Mouse (Mus musculus): ENCODE results near the gene Tmtc2. TPM values are rescaled to one million over a fixed set of nuclear protein-coding genes. Genes with fewer than 3 reads are reported as not detected.

Gene Tmtc2
- polyA plus RNA-seq, 1 experiment from 2014 or later = 5.7 TPM

GRCm38 (mm10) chr10:105542081-105542480, 32.2 kb downstream of the Tmtc2 start:
- H3K4me3 ChIP-seq (ENCODE audit: low read depth, low read length) = no peak overlapping the region
- H3K36me3 ChIP-seq (ENCODE audit: control insufficient read depth, insufficient read depth, low read length) = no peaks in the 10 kb centered on the region
- no peaks in the 10 kb centered on the region for H3K27me3 ChIP-seq (ENCODE audit: control insufficient read depth, insufficient read depth, low read length)
- H3K27ac ChIP-seq (replicated peaks) = no peak overlapping the region
- TF ChIP-seq CTCF (IDR thresholded peaks at IDR 0.05; ENCODE audit: low read depth) (no peak), EP300 (optimal IDR thresholded peaks at IDR 0.05) (no peak)
- ATAC-seq (ENCODE audit: low FRiP score, low TSS enrichment) = no peak
- H3K9ac ChIP-seq (ENCODE audit: low read length) = no peak overlapping the region
- DNase-seq (ENCODE audit: low spot score) = no peak
- 91% methylated on average over 6 of the region's 6 CpGs for WGBS
- no peaks in the 10 kb centered on the region for H3K9me3 ChIP-seq (ENCODE audit: control insufficient read depth, low read length)
- no peak overlapping the region for H3K4me2 ChIP-seq (replicated peaks; ENCODE audit: low read depth)
- no peaks in the 10 kb centered on the region for H3K4me1 ChIP-seq (replicated peaks; ENCODE audit: control insufficient read depth, insufficient read depth)

- H3K9ac ChIP-seq (ENCODE audit: low read length) = no peak overlapping the region
- H3K4me3 ChIP-seq (ENCODE audit: low read depth, low read length) = no peak overlapping the region
- no peaks in the 10 kb centered on the region for H3K9me3 ChIP-seq (ENCODE audit: control insufficient read depth, low read length)
- no peak overlapping the region for H3K27ac ChIP-seq (replicated peaks)
- no peak overlapping the region for H3K4me2 ChIP-seq (replicated peaks; ENCODE audit: low read depth)
- no peaks in the 10 kb centered on the region for H3K27me3 ChIP-seq (ENCODE audit: control insufficient read depth, insufficient read depth, low read length)
- DNase-seq (ENCODE audit: low spot score) (no peak), ATAC-seq (ENCODE audit: low FRiP score, low TSS enrichment) (no peak)
- TF ChIP-seq EP300 (optimal IDR thresholded peaks at IDR 0.05) (no peak), CTCF (IDR thresholded peaks at IDR 0.05; ENCODE audit: low read depth) (no peak)
- no peaks in the 10 kb centered on the region for H3K36me3 ChIP-seq (ENCODE audit: control insufficient read depth, insufficient read depth, low read length)
- WGBS = 43% methylated on average over 5 of the region's 5 CpGs
- H3K4me1 ChIP-seq (replicated peaks; ENCODE audit: control insufficient read depth, insufficient read depth) = no peaks in the 10 kb centered on the region
Measured at GRCm38 (mm10) chr10:105539697-105540096, 34.6 kb downstream of the Tmtc2 start.

- no peak overlapping the region for H3K27ac ChIP-seq (replicated peaks)
- no peak for ATAC-seq (ENCODE audit: low FRiP score, low TSS enrichment)
- 71% methylated on average over 4 of the region's 4 CpGs for WGBS
- H3K9me3 ChIP-seq (ENCODE audit: control insufficient read depth, low read length) = no peaks in the 10 kb centered on the region
- no peak overlapping the region for H3K9ac ChIP-seq (ENCODE audit: low read length)
- no peaks in the 10 kb centered on the region for H3K36me3 ChIP-seq (ENCODE audit: control insufficient read depth, insufficient read depth, low read length)
- no peak overlapping the region for H3K4me3 ChIP-seq (ENCODE audit: low read depth, low read length)
- TF ChIP-seq CTCF (IDR thresholded peaks at IDR 0.05; ENCODE audit: low read depth) (no peak), EP300 (optimal IDR thresholded peaks at IDR 0.05) (no peak)
- H3K4me2 ChIP-seq (replicated peaks; ENCODE audit: low read depth) = no peak overlapping the region
- no peaks in the 10 kb centered on the region for H3K4me1 ChIP-seq (replicated peaks; ENCODE audit: control insufficient read depth, insufficient read depth)
- DNase-seq (ENCODE audit: low spot score) = no peak
- no peaks in the 10 kb centered on the region for H3K27me3 ChIP-seq (ENCODE audit: control insufficient read depth, insufficient read depth, low read length)
Measured at GRCm38 (mm10) chr10:105536910-105537309, 37.3 kb downstream of the Tmtc2 start.

- ATAC-seq (ENCODE audit: low FRiP score, low TSS enrichment) (peak; percentile 74), DNase-seq (ENCODE audit: low spot score) (peak; percentile 34)
- no peak overlapping the region for H3K4me2 ChIP-seq (replicated peaks; ENCODE audit: low read depth)
- no peaks in the 10 kb centered on the region for H3K4me1 ChIP-seq (replicated peaks; ENCODE audit: control insufficient read depth, insufficient read depth)
- no peak overlapping the region for H3K9ac ChIP-seq (ENCODE audit: low read length)
- H3K27me3 ChIP-seq (ENCODE audit: control insufficient read depth, insufficient read depth, low read length) = no peaks in the 10 kb centered on the region
- H3K4me3 ChIP-seq (ENCODE audit: low read depth, low read length) = no peak overlapping the region
- TF ChIP-seq EP300 (optimal IDR thresholded peaks at IDR 0.05) (no peak), CTCF (IDR thresholded peaks at IDR 0.05; ENCODE audit: low read depth) (no peak)
- H3K36me3 ChIP-seq (ENCODE audit: control insufficient read depth, insufficient read depth, low read length) = no peaks in the 10 kb centered on the region
- 0 out of 2 replicates have a peak overlapping the region, but pooled peaks have one; percentile 5 for H3K27ac ChIP-seq (replicated peaks)
- H3K9me3 ChIP-seq (ENCODE audit: control insufficient read depth, low read length) = no peaks in the 10 kb centered on the region
Measured at GRCm38 (mm10) chr10:105535848-105536247, 38.4 kb downstream of the Tmtc2 start.

GRCm38 (mm10) chr10:105532747-105533146, 41.5 kb downstream of the Tmtc2 start:
- Histone ChIP-seq H3K36me3 (ENCODE audit: control insufficient read depth, insufficient read depth, low read length) (no peaks in the 10 kb centered on the region), H3K4me1 (replicated peaks; ENCODE audit: control insufficient read depth, insufficient read depth) (no peaks in the 10 kb centered on the region), H3K4me2 (replicated peaks; ENCODE audit: low read depth) (no peak overlapping the region), H3K27me3 (ENCODE audit: control insufficient read depth, insufficient read depth, low read length) (no peaks in the 10 kb centered on the region), H3K27ac (replicated peaks) (no peak overlapping the region), H3K4me3 (ENCODE audit: low read depth, low read length) (no peak overlapping the region), H3K9me3 (ENCODE audit: control insufficient read depth, low read length) (no peaks in the 10 kb centered on the region), H3K9ac (ENCODE audit: low read length) (no peak overlapping the region)
- ATAC-seq (ENCODE audit: low FRiP score, low TSS enrichment) (peak; percentile 85), DNase-seq (ENCODE audit: low spot score) (peak; percentile 60)
- 57% methylated on average over 7 of the region's 7 CpGs for WGBS
- TF ChIP-seq EP300 (optimal IDR thresholded peaks at IDR 0.05) (no peak), CTCF (IDR thresholded peaks at IDR 0.05; ENCODE audit: low read depth) (no peak)

- no peaks in the 10 kb centered on the region for H3K36me3 ChIP-seq (ENCODE audit: control insufficient read depth, insufficient read depth, low read length)
- no peak overlapping the region for H3K27ac ChIP-seq (replicated peaks)
- H3K4me3 ChIP-seq (ENCODE audit: low read depth, low read length) = no peak overlapping the region
- ATAC-seq (ENCODE audit: low FRiP score, low TSS enrichment) (no peak), DNase-seq (ENCODE audit: low spot score) (no peak)
- WGBS = 83% methylated on average over 5 of the region's 5 CpGs
- H3K9ac ChIP-seq (ENCODE audit: low read length) = no peak overlapping the region
- H3K4me2 ChIP-seq (replicated peaks; ENCODE audit: low read depth) = no peak overlapping the region
- no peaks in the 10 kb centered on the region for H3K9me3 ChIP-seq (ENCODE audit: control insufficient read depth, low read length)
- TF ChIP-seq CTCF (IDR thresholded peaks at IDR 0.05; ENCODE audit: low read depth) (no peak), EP300 (optimal IDR thresholded peaks at IDR 0.05) (no peak)
- no peaks in the 10 kb centered on the region for H3K4me1 ChIP-seq (replicated peaks; ENCODE audit: control insufficient read depth, insufficient read depth)
- H3K27me3 ChIP-seq (ENCODE audit: control insufficient read depth, insufficient read depth, low read length) = no peaks in the 10 kb centered on the region
Measured at GRCm38 (mm10) chr10:105532019-105532525, 42.2 kb downstream of the Tmtc2 start.

Data from stomach, postnatal 0 days (tissue).